Mouse (Mus musculus) midbrain, embryonic 14.5 days (tissue): ENCODE data around the gene Lrrc20. TPM values are rescaled to one million over a fixed set of nuclear protein-coding genes. Genes with fewer than 3 reads are reported as not detected.
A peak's percentile ranks its signal among the peaks of the same experiment; 100 is the strongest.

Experiments used
- ATAC-seq: fragments of 200-750 bp; cut with Nextera tagmentation; 2 replicates; pipeline ENCODE4 v1.8.0; 2017; ENCODE audit warnings: moderate number of reproducible peaks, moderate library complexity; ENCODE audit not compliant: low FRiP score, low TSS enrichment
- DNase-seq: peaks from one replicate; pipeline ENCODE4 v3.0.0-alpha.2; 2015
- H3K27ac ChIP-seq: fragments of 300-500 bp; sonication (generic); replicated peaks from 2 replicates; pipeline ENCODE4 v1.5.1; 2014; ENCODE audit warnings: mild to moderate bottlenecking, low read depth, low read length, moderate library complexity
- H3K27me3 ChIP-seq: fragments of 300-500 bp; sonication (generic); 2 replicates; pipeline ENCODE4 v1.6.1; 2014; ENCODE audit warnings: low read length, control low read depth, mixed read lengths; ENCODE audit not compliant: control insufficient read depth, insufficient read depth
- H3K36me3 ChIP-seq: fragments of 300-500 bp; sonication (generic); 2 replicates; pipeline ENCODE4 v1.6.1; 2014; ENCODE audit warnings: low read length, control low read depth; ENCODE audit not compliant: control insufficient read depth, insufficient read depth
- H3K4me1 ChIP-seq: fragments of 300-500 bp; sonication (generic); 2 replicates; pipeline ENCODE4 v1.6.1; 2014; ENCODE audit warnings: mild to moderate bottlenecking, antibody characterized with exemption, low read length, control low read depth; ENCODE audit not compliant: control insufficient read depth, insufficient read depth
- H3K4me2 ChIP-seq: fragments of 300-500 bp; sonication (generic); 2 replicates; pipeline ENCODE4 v1.6.1; 2014; ENCODE audit warnings: mild to moderate bottlenecking, low read length, moderate library complexity
- H3K4me3 ChIP-seq: fragments of 300-500 bp; sonication (generic); replicated peaks from 2 replicates; pipeline ENCODE4 v1.5.1; 2014; ENCODE audit warnings: low read depth, low read length
- H3K9ac ChIP-seq: fragments of 300-500 bp; sonication (generic); replicated peaks from 2 replicates; pipeline ENCODE4 v1.6.1; 2014; ENCODE audit warnings: mild to moderate bottlenecking, low read length, moderate library complexity
- H3K9me3 ChIP-seq: fragments of 300-500 bp; sonication (generic); 2 replicates; pipeline ENCODE4 v1.6.1; 2016; ENCODE audit warnings: low read length, control low read depth, mixed read lengths; ENCODE audit not compliant: control insufficient read depth
- WGBS: fragments of 180-500 bp; shearing (Covaris S2); extraction: QIAGEN DNeasy Blood & Tissue Kit; methylation state at CpG from one replicate; pipeline ENCODE4 v1.1.7; 2014; 5-methylcytosine and 5-hydroxymethylcytosine counted together
- polyA plus RNA-seq: library from polyadenylated mRNA; unstranded; fragments of >200 nt; fragmentation: Nextera tagmentation; extraction: Ambion mirVana; gene quantifications from 2 replicates; pipeline ENCODE4 v1.2.1, GENCODE M21; 2014

Gene Lrrc20
- polyA plus RNA-seq, 1 experiment from 2014 or later: 17.6 TPM

DNA sequence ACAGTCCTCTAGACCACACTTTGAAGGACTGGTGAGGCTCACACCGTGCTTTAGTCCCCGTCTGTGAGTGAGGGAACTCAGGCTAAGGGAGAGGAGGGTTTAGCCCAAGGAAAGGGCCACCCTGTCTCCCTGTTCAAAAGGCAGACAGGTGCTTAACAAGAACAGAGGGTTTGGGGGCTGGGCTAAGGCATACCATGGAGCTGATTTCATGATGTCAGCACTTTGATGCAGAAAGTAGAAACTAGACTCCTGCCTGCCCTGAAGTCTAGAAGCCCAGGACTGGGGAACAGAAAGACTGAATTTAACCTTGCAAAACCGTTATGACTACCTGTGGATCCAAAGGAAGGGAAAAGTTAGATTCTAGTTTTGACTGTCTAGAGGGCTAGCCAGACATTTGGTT, 18.4 kb upstream of the Lrrc20 start:
- no peak overlapping the region for H3K4me3 ChIP-seq
- 63% methylated on average over 3 of the region's 3 CpGs for WGBS
- H3K27me3 ChIP-seq: no peaks in the 10 kb centered on the region
- H3K9ac ChIP-seq: no peak overlapping the region
- H3K4me2 ChIP-seq: no peak overlapping the region
- no peak overlapping the region for H3K27ac ChIP-seq
- no peaks in the 10 kb centered on the region for H3K4me1 ChIP-seq
- H3K36me3 ChIP-seq: no peaks in the 10 kb centered on the region
- no peaks in the 10 kb centered on the region for H3K9me3 ChIP-seq
- ATAC-seq: no peak
- DNase-seq: no peak

DNA sequence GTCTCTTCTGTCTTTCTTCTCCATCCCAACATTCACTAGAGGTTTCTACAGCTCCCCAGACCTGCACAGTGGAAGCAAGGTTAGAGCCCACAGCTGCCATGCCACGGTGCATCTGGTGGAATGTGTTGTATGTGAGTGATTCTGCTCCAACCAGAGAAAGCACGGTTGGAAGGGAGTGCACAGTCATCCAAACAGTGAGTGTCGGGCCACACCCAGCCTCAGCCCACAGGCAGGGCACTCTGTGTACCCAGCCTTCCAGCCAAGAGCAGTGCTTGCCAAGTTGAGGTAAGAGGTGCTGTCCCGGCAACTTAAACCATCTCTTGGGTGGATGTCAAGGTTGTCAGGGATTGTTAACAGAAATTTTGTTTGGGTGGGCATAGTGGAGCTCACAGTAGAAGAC, 10.6 kb upstream of the Lrrc20 start:
- 84% methylated on average over 4 of the region's 4 CpGs for WGBS
- ATAC-seq (no peak), DNase-seq (no peak)
- H3K9ac ChIP-seq: no peak overlapping the region
- H3K4me1 ChIP-seq: no peaks in the 10 kb centered on the region
- no peak overlapping the region for H3K27ac ChIP-seq
- H3K4me2 ChIP-seq: no peak overlapping the region
- no peaks in the 10 kb centered on the region for H3K9me3 ChIP-seq
- no peak overlapping the region for H3K4me3 ChIP-seq
- no peaks in the 10 kb centered on the region for H3K27me3 ChIP-seq
- H3K36me3 ChIP-seq: no peaks in the 10 kb centered on the region

DNA sequence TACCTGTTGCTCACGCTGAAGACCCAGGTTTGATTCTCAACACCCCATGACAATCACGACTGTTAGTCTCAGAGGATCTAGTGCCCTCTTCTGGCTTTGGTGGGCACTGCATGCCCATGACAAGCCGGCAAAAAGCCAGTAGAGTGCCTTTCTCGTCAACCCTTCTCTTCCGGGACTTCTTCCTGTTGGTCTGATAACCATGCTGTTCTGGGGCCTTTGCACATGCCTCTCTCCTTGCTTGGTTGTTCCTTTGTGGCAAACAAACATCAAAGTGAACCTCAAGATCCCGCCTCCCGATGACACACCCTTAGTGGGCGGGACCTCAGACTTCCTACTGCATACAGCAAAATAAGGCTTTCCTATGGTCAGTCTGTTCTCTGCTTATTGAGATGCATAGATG, 9.4 kb upstream of the Lrrc20 start:
- Histone ChIP-seq H3K27me3 (no peaks in the 10 kb centered on the region), H3K27ac (no peak overlapping the region), H3K4me3 (no peak overlapping the region), H3K4me1 (no peaks in the 10 kb centered on the region), H3K4me2 (no peak overlapping the region), H3K9ac (no peak overlapping the region), H3K36me3 (no peaks in the 10 kb centered on the region), H3K9me3 (no peaks in the 10 kb centered on the region)
- no peak for DNase-seq
- no peak for ATAC-seq
- 74% methylated on average over 8 of the region's 8 CpGs for WGBS

DNA sequence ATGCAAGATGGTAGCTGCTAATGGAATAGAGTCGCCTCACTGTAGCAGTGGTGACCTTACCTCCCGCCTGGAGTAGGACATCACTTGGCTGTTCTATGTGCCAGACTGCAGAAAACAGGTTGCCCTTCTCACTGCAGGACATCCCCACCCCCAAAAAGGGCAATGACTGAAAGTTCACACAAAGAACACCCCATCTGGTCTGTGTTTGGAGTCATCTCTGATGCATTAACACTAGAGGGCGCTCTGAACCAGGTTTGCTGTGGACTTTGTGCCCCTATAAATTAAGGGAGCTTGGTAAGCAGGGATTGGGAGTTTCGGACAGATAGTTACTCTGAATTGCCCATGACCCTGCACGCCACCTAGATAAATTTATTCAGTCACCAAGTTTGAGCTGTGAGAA, 8.7 kb upstream of the Lrrc20 start:
- DNase-seq (peak; percentile 88), ATAC-seq (no peak; the same call in 1 of the 2 replicates)
- no peak overlapping the region for H3K27ac ChIP-seq
- no peaks in the 10 kb centered on the region for H3K27me3 ChIP-seq
- no peak overlapping the region for H3K4me2 ChIP-seq
- H3K9me3 ChIP-seq: no peaks in the 10 kb centered on the region
- no peak overlapping the region for H3K9ac ChIP-seq
- H3K4me1 ChIP-seq: no peaks in the 10 kb centered on the region
- H3K36me3 ChIP-seq: no peaks in the 10 kb centered on the region
- 24% methylated on average over 5 of the region's 5 CpGs for WGBS
- H3K4me3 ChIP-seq: no peak overlapping the region

DNA sequence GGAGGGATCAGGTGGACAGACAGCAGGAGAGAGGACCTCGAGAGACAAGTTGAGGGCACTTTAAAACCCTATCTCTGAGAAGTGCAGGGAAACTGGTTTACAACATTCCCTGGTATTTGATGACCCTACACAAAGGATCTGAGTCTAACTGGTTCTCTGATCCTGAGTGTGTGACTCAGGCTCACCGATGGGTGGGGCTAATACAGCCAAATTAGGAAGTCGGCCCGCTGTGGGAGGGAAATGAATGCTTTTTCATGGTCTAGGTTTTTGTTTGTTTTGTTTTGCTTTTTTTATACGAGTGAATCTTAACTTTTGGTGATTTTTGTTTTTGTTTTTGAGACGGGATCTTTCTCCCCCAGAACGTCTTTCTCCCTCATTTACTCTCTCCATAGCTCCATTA, 6.7 kb upstream of the Lrrc20 start:
- WGBS: 68% methylated on average over 7 of the region's 7 CpGs
- Histone ChIP-seq H3K36me3 (no peaks in the 10 kb centered on the region), H3K4me2 (no peak overlapping the region), H3K27me3 (no peaks in the 10 kb centered on the region), H3K9me3 (no peaks in the 10 kb centered on the region), H3K9ac (no peak overlapping the region), H3K27ac (no peak overlapping the region), H3K4me3 (no peak overlapping the region), H3K4me1 (no peaks in the 10 kb centered on the region)
- DNase-seq (no peak), ATAC-seq (no peak)

DNA sequence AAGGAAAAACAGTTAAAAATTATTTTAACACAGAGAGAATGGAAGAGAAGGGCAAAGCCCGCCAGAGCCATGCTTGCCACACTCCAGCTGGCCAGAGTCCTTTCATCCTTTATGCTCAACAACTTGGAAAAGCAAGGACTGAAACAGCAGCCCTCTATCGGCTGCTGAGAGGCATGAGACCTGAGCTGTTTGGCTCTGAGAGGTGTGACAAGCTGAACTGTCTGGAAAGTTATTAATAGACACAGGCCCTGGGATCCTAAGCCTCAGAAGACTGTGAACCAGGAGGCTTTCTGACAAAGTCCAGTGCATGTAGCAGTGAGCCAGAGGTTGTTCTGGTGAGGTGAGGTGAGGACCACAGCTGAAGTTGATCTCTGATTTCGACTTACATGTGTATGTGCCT, 2.0 kb upstream of the Lrrc20 start:
- no peak overlapping the region for H3K4me3 ChIP-seq
- H3K27me3 ChIP-seq: no peaks in the 10 kb centered on the region
- peaks cover 10% of the 10 kb centered on the region for H3K4me1 ChIP-seq
- no peaks in the 10 kb centered on the region for H3K9me3 ChIP-seq
- DNase-seq (no peak), ATAC-seq (no peak)
- H3K9ac ChIP-seq: no peak overlapping the region
- 80% methylated on average over 3 of the region's 3 CpGs for WGBS
- H3K4me2 ChIP-seq: no peak overlapping the region
- no peak overlapping the region for H3K27ac ChIP-seq
- H3K36me3 ChIP-seq: no peaks in the 10 kb centered on the region

DNA sequence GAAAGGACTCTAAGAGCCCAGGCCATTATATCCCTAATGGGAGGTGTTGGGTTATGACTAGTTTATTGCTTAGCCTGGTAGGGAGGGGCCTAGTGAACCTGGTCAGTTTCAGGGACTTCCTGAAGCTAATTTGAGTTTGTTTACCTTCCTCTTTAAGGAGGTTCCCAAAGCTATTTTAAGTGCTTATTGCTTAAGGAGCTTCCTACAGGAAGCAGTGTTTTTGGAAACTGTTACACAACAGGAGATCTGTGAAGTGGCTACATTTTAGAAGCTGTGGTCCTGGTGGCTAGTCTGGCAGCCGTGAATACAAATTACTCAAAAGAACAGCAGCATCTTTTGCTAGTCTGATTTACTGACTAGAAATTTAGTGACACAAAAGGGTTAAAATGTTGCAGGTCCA, 1.3 kb upstream of the Lrrc20 start:
- peaks cover 10% of the 10 kb centered on the region for H3K4me1 ChIP-seq
- peak overlapping the region; percentile 95 for H3K4me2 ChIP-seq
- H3K4me3 ChIP-seq: peak overlapping the region; percentile 85
- WGBS: 70% methylated on average over 1 of the region's 1 CpGs
- DNase-seq (no peak), ATAC-seq (no peak)
- H3K36me3 ChIP-seq: no peaks in the 10 kb centered on the region
- 0 out of 2 replicates have a peak overlapping the region, but pooled peaks have one; percentile 47 for H3K9ac ChIP-seq
- H3K9me3 ChIP-seq: no peaks in the 10 kb centered on the region
- no peak overlapping the region for H3K27ac ChIP-seq
- H3K27me3 ChIP-seq: no peaks in the 10 kb centered on the region

DNA sequence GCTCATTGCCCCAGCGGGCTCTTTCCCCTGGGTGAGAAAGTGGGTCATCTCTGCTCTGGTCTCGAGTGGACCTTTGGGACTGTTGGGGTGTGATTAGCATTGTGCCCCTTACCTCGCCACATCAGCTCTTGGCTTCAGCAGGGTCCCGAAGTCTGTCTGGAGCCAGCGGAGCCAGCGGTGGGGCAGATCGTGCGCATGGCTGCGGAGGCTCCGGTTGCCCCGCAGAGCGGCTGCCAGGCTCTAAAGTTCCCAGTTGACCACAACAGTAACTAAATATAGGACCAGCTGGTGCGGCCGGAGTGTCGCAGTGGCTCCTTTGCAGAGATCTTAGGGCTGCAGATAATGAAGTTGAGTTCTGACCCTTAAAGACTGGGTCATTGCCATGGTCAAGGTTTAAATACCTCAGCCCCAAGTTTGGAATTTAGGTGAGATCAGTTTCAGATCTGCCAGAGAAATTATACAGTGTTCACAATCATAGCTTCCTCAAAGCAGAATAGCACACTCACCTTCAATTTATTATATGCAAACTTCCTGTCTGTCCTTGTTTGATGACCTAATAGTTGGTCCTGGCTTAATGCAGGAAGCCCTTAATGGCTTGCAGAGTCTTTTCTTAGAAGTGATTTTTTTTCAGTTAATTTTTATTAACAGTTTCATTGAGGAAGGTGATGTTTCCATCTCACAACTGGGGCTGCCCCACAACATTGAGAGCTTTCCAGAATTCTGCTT, 1.0 kb downstream of the Lrrc20 start:
- no peak for ATAC-seq
- Histone ChIP-seq H3K27me3 (no peaks in the 10 kb centered on the region), H3K27ac (peak overlapping the region; percentile 84), H3K4me3 (peak overlapping the region; percentile 85), H3K4me2 (peak overlapping the region; percentile 95), H3K36me3 (no peaks in the 10 kb centered on the region), H3K9ac (peak overlapping the region; percentile 81), H3K4me1 (peaks cover 10% of the 10 kb centered on the region), H3K9me3 (no peaks in the 10 kb centered on the region)
- DNase-seq: no peak
- whole genome bisulfite sequencing: 3% methylated on average over 15 of the region's 15 CpGs

DNA sequence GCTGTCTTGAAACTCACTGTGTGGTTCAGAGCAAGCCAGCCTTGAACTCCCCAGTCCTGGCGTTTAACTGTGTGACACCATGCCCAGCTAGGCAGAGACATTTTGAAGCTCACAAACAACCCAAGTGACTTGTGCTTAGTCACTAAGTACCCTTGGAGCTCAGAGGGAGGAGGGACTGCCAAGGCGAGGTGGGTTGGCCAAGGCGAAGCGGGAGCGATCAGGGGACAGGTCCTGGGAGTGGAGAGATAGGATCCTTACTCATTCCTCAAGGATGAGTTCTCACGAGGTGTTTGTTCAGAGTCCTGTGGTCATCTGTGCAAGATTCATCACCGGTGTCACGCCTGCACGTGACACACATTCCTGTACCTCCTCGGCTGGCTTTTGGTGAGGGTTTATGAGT, 3.9 kb downstream of the Lrrc20 start:
- Histone ChIP-seq H3K9me3 (no peaks in the 10 kb centered on the region), H3K4me3 (no peak overlapping the region), H3K9ac (no peak overlapping the region), H3K27me3 (no peaks in the 10 kb centered on the region), H3K4me1 (peaks cover 10% of the 10 kb centered on the region), H3K27ac (no peak overlapping the region), H3K4me2 (no peak overlapping the region), H3K36me3 (no peaks in the 10 kb centered on the region)
- 93% methylated on average over 10 of the region's 10 CpGs for WGBS
- no peak for DNase-seq
- ATAC-seq: no peak
